ENCODE assay signal across 13 mouse cellular contexts in the genomic region with DNA sequence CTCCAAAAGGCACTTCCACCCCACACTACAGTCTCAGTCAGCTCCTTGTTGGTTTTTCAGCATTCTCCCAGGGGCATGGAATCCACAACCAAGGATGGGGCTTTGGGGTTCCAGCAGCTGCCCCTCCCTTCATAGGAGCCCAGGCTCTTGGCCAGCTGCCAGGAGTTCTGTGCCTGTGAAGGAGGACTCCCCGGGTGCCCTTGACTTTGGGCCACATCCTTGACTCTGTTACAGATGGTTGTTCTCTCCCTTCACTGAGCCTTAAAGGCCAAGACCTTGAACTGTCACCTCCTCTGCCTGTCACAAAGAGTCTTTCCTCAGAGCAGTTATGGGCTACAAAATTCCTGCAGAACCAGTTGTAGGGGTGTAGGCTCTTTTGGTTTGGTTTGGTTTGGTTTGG. TPM values are rescaled to one million over a fixed set of nuclear protein-coding genes. Genes with fewer than 3 reads are reported as not detected.
A peak's percentile ranks its signal among the peaks of the same experiment; 100 is the strongest.
DNase-seq lines count a peak whose midpoint lies in the region; ATAC-seq and TF ChIP-seq lines count a peak whose summit lies in the region.
"Had no signal": no experiment of that assay in that cellular context is flagged by ENCODE, and none has a peak within 500 bp of the region (broad histone marks: within the 10 kb centered on the region; RNA-seq: fewer than 3 reads in every experiment).

No protein-coding gene starts in this region.

- no peak overlapping the region for H3K9ac ChIP-seq in hindbrain, postnatal 0 days (replicated peaks; ENCODE audit: low read length)
- H3K9ac ChIP-seq in hindbrain, embryonic 14.5 days, result no peak overlapping the region
- H3K9ac ChIP-seq: embryonic facial prominence, embryonic 15.5 days had no signal

- 29% methylated on average over 1 of the region's 1 CpGs for WGBS in hindbrain, postnatal 0 days
- WGBS in hindbrain, embryonic 14.5 days, result 26% methylated on average over 1 of the region's 1 CpGs
- 71% methylated on average over 1 of the region's 1 CpGs for WGBS in hindbrain, embryonic 10.5 days

- H3K27me3 ChIP-seq in hindbrain, postnatal 0 days (ENCODE audit: insufficient read depth, low read length), result no peaks in the 10 kb centered on the region
- no peaks in the 10 kb centered on the region for H3K27me3 ChIP-seq in hindbrain, embryonic 14.5 days (ENCODE audit: control insufficient read depth, insufficient read depth, low read length)
- H3K27me3 ChIP-seq in hindbrain, embryonic 10.5 days (ENCODE audit: insufficient read depth, poor library complexity, severe bottlenecking), result no peaks in the 10 kb centered on the region
- H3K27me3 ChIP-seq: embryonic facial prominence, embryonic 15.5 days had no signal

- peak; percentile 38 for DNase-seq in hindbrain, postnatal 0 days (ENCODE audit: low spot score)
- DNase-seq in hindbrain, embryonic 14.5 days (ENCODE audit: low spot score), result no peak
- peak; percentile 91 to 93 for DNase-seq in adrenal gland, adult (ENCODE audit: inconsistent age in 2 of 2, low spot score in 1 of 2)
- DNase-seq in kidney, adult 9 months, result peak; percentile 24
- peak; percentile 51 for DNase-seq in lung, postnatal 25 days (ENCODE audit: low spot score)
- DNase-seq in hindbrain, embryonic 10.5 days (ENCODE audit: low spot score), result no peak
- no peak for DNase-seq in urinary bladder, postnatal 10 days (ENCODE audit: low spot score)
- DNase-seq: cerebellum, adult 11-12 months; layer of hippocampus, postnatal 36 days had no signal

- H3K4me2 ChIP-seq in hindbrain, postnatal 0 days (ENCODE audit: low read depth, low read length), result no peak overlapping the region
- no peak overlapping the region for H3K4me2 ChIP-seq in hindbrain, embryonic 14.5 days (replicated peaks)
- H3K4me2 ChIP-seq: embryonic facial prominence, embryonic 15.5 days; liver, embryonic 11.5 days had no signal

- no peaks in the 10 kb centered on the region for H3K4me1 ChIP-seq in hindbrain, postnatal 0 days (ENCODE audit: insufficient read depth, low read length)
- H3K4me1 ChIP-seq in hindbrain, embryonic 14.5 days (replicated peaks; ENCODE audit: control insufficient read depth, insufficient read depth, low read length), result no peaks in the 10 kb centered on the region
- no peaks in the 10 kb centered on the region; the same call in 1 of the 2 replicates for H3K4me1 ChIP-seq in hindbrain, embryonic 10.5 days (replicated peaks)

- no peaks in the 10 kb centered on the region for H3K9me3 ChIP-seq in hindbrain, postnatal 0 days (ENCODE audit: low read length)
- no peaks in the 10 kb centered on the region for H3K9me3 ChIP-seq in hindbrain, embryonic 14.5 days (ENCODE audit: control insufficient read depth, low read length)
- peaks cover 4% of the 10 kb centered on the region; the same call in 1 of the 2 replicates for H3K9me3 ChIP-seq in hindbrain, embryonic 10.5 days
- H3K9me3 ChIP-seq: embryonic facial prominence, embryonic 15.5 days had no signal

- H3K4me3 ChIP-seq in hindbrain, postnatal 0 days (ENCODE audit: low read length), result no peak overlapping the region
- no peak overlapping the region for H3K4me3 ChIP-seq in hindbrain, embryonic 14.5 days (replicated peaks; ENCODE audit: low read length)
- no peak overlapping the region for H3K4me3 ChIP-seq in hindbrain, embryonic 10.5 days
- H3K4me3 ChIP-seq: embryonic facial prominence, embryonic 15.5 days had no signal

- no peak for TF ChIP-seq CTCF in hindbrain, postnatal 0 days (IDR thresholded peaks at IDR 0.05; ENCODE audit: low read depth)

- H3K36me3 ChIP-seq in hindbrain, postnatal 0 days (ENCODE audit: insufficient read depth, low read length), result no peaks in the 10 kb centered on the region
- no peaks in the 10 kb centered on the region for H3K36me3 ChIP-seq in hindbrain, embryonic 14.5 days (replicated peaks; ENCODE audit: control insufficient read depth, insufficient read depth)
- H3K36me3 ChIP-seq in hindbrain, embryonic 10.5 days, result no peaks in the 10 kb centered on the region
- H3K36me3 ChIP-seq: embryonic facial prominence, embryonic 15.5 days had no signal

- H3K27ac ChIP-seq in hindbrain, postnatal 0 days, result no peak overlapping the region
- H3K27ac ChIP-seq in hindbrain, embryonic 14.5 days, result no peak overlapping the region
- no peak overlapping the region for H3K27ac ChIP-seq in hindbrain, embryonic 10.5 days
- H3K27ac ChIP-seq: embryonic facial prominence, embryonic 15.5 days had no signal

- ATAC-seq in hindbrain, postnatal 0 days, result no peak
- ATAC-seq in hindbrain, embryonic 14.5 days (ENCODE audit: low FRiP score), result no peak
- ATAC-seq in erythroblast, adult 5-6 weeks (replicated peaks; ENCODE audit: low FRiP score, poor library complexity, severe bottlenecking), result no peak
- ATAC-seq: CD4-positive, CD25-positive, alpha-beta regulatory T cell, adult 4 months had no signal

RNA-seq across cellular contexts. Expression of gene Ppp1r26, which starts 13.8 kb away (rescaled TPM):
- 58.8 and 78.7 TPM in 2 replicates for total RNA-seq in hindbrain, postnatal 0 days (2014; rRNA removed)
- 10.4 and 11.2 TPM in 2 replicates for polyA plus RNA-seq in hindbrain, postnatal 0 days (2015; fragmentation: Nextera tagmentation; extraction: Ambion mirVana)
- 15.5 and 15.9 TPM in 2 replicates for polyA plus RNA-seq in hindbrain, embryonic 14.5 days (2014; fragmentation: Nextera tagmentation; extraction: Ambion mirVana)
- not detected in 2 replicates for total RNA-seq in erythroblast, adult 5-6 weeks (2015; ENCODE audit: low replicate concordance)
- 0.28 TPM in 1 of 2 replicates, not detected in the other for total RNA-seq in erythroblast, adult 5-6 weeks (2017; ENCODE audit: low replicate concordance)
- 4.3 and 5.2 TPM in 2 replicates for polyA plus RNA-seq in hindbrain, embryonic 10.5 days (2016; fragmentation: Nextera tagmentation; extraction: Ambion mirVana)
- polyA plus RNA-seq: CD4-positive, CD25-positive, alpha-beta regulatory T cell, adult 4 months had no signal

RNA-seq across cellular contexts. Expression of gene 1700007K13Rik, which starts 33.3 kb away (rescaled TPM):
- total RNA-seq in hindbrain, postnatal 0 days (2014; rRNA removed), result 2.8 and 8.6 TPM in 2 replicates
- polyA plus RNA-seq in hindbrain, postnatal 0 days (2015; fragmentation: Nextera tagmentation; extraction: Ambion mirVana), result 6.1 and 7.1 TPM in 2 replicates
- 4.0 and 6.2 TPM in 2 replicates for polyA plus RNA-seq in hindbrain, embryonic 14.5 days (2014; fragmentation: Nextera tagmentation; extraction: Ambion mirVana)
- not detected in 2 replicates for total RNA-seq in erythroblast, adult 5-6 weeks (2015; ENCODE audit: low replicate concordance)
- not detected in 2 replicates for total RNA-seq in erythroblast, adult 5-6 weeks (2017; ENCODE audit: low replicate concordance)
- 2.3 and 3.6 TPM in 2 replicates for polyA plus RNA-seq in hindbrain, embryonic 10.5 days (2016; fragmentation: Nextera tagmentation; extraction: Ambion mirVana)
- polyA plus RNA-seq: CD4-positive, CD25-positive, alpha-beta regulatory T cell, adult 4 months had no signal

RNA-seq across cellular contexts. Expression of gene Mrps2, which starts 35.1 kb away (rescaled TPM):
- total RNA-seq in hindbrain, postnatal 0 days (2014; rRNA removed), result 31.5 and 33.0 TPM in 2 replicates
- polyA plus RNA-seq in hindbrain, postnatal 0 days (2015; fragmentation: Nextera tagmentation; extraction: Ambion mirVana), result 39.2 and 42.6 TPM in 2 replicates
- polyA plus RNA-seq in hindbrain, embryonic 14.5 days (2014; fragmentation: Nextera tagmentation; extraction: Ambion mirVana), result 49.3 and 51.8 TPM in 2 replicates
- total RNA-seq in erythroblast, adult 5-6 weeks (2015; ENCODE audit: low replicate concordance), result 8.2 and 16.9 TPM in 2 replicates
- 3.2 and 7.5 TPM in 2 replicates for total RNA-seq in erythroblast, adult 5-6 weeks (2017; ENCODE audit: low replicate concordance)
- polyA plus RNA-seq in hindbrain, embryonic 10.5 days (2016; fragmentation: Nextera tagmentation; extraction: Ambion mirVana), result 61.7 and 63.1 TPM in 2 replicates

Comparison
In these comparisons a context has a peak if more than half of its experiments do, and no peak if none do; other contexts are left out.
1. DNase-seq: peak in hindbrain, postnatal 0 days (single experiment), adrenal gland, adult (2 of 2), kidney, adult 9 months (single experiment) and lung, postnatal 25 days (single experiment); none in hindbrain, embryonic 14.5 days (single experiment), hindbrain, embryonic 10.5 days (single experiment) and urinary bladder, postnatal 10 days (single experiment).